Mouse (Mus musculus): Measurements from ENCODE around the gene Gsdma3.
"Not testable (repeated sequence)": the region's sequence is repeated elsewhere in the genome, so short reads cannot be mapped to it uniquely, and the experiment has no call there.

Gene Gsdma3

GRCm38 (mm10) chr11:98597363-98597762, 28.8 kb upstream of the Gsdma3 start:
- DNase-seq: peak in 1 of 2 experiments; percentile 57

- no peak for DNase-seq
These were observed 28.2 kb upstream of the Gsdma3 start, which contains the start of gene Lrrc3c for GRCm38 (mm10) chr11:98597991-98598390. TSS of gene Lrrc3c (plus strand) at chr11:98598291.

GRCm38 (mm10) chr11:98598851-98599290, 27.3 kb upstream of the Gsdma3 start:
- peak; percentile 72 to 77 for DNase-seq

GRCm38 (mm10) chr11:98599291-98599690, 26.9 kb upstream of the Gsdma3 start:
- DNase-seq: peak in 1 of 2 experiments; percentile 63

- DNase-seq: peak in 1 of 2 experiments; percentile 10
These were observed 24.0 kb upstream of the Gsdma3 start for GRCm38 (mm10) chr11:98602090-98602690.

GRCm38 (mm10) chr11:98603953-98604352, 22.2 kb upstream of the Gsdma3 start:
- no peak for DNase-seq

GRCm38 (mm10) chr11:98604911-98605310, 21.2 kb upstream of the Gsdma3 start:
- not testable (repeated sequence) for DNase-seq

- DNase-seq: peak in 1 of 2 experiments; percentile 40
These were observed 19.4 kb upstream of the Gsdma3 start for GRCm38 (mm10) chr11:98606763-98607162.

GRCm38 (mm10) chr11:98620791-98621190, 5.4 kb upstream of the Gsdma3 start:
- no peak for DNase-seq

- not testable (repeated sequence) for DNase-seq
These were observed 2.2 kb upstream of the Gsdma3 start for GRCm38 (mm10) chr11:98623981-98624380.

- DNase-seq: not testable (repeated sequence)
These were observed 1.8 kb upstream of the Gsdma3 start for GRCm38 (mm10) chr11:98624381-98624780.

- DNase-seq: no peak
These were observed 2.5 kb downstream of the Gsdma3 start for GRCm38 (mm10) chr11:98628706-98629105.

GRCm38 (mm10) chr11:98630646-98631045, 4.5 kb downstream of the Gsdma3 start:
- no peak for DNase-seq

- peak in 1 of 2 experiments; percentile 23 for DNase-seq
These were observed 9.3 kb downstream of the Gsdma3 start for GRCm38 (mm10) chr11:98635312-98635970.

GRCm38 (mm10) chr11:98637501-98637900, 11.3 kb downstream of the Gsdma3 start:
- no peak for DNase-seq

- DNase-seq: no peak
These were observed 13.9 kb downstream of the Gsdma3 start for GRCm38 (mm10) chr11:98640091-98640490.

GRCm38 (mm10) chr11:98644757-98645156, 18.6 kb downstream of the Gsdma3 start:
- no peak for DNase-seq

GRCm38 (mm10) chr11:98645946-98646345, 19.8 kb downstream of the Gsdma3 start:
- DNase-seq: no peak

- no peak for DNase-seq
These were observed 20.3 kb downstream of the Gsdma3 start, which contains the start of gene Gsdma2 for GRCm38 (mm10) chr11:98646459-98646858. TSS of gene Gsdma2 (plus strand) at chr11:98646759.

GRCm38 (mm10) chr11:98655076-98655475, 28.9 kb downstream of the Gsdma3 start:
- peak; percentile 28 to 51 for DNase-seq

GRCm38 (mm10) chr11:98660517-98660916, 34.4 kb downstream of the Gsdma3 start:
- peak in 1 of 2 experiments; percentile 41 for DNase-seq

GRCm38 (mm10) chr11:98664091-98664490, 37.9 kb downstream of the Gsdma3 start, which contains the start of gene Gsdma:
TSS of gene Gsdma (plus strand) at chr11:98664351.
- DNase-seq: no peak

GRCm38 (mm10) chr11:98668984-98669383, 42.8 kb downstream of the Gsdma3 start:
- no peak for DNase-seq

GRCm38 (mm10) chr11:98671284-98671815, 45.2 kb downstream of the Gsdma3 start:
- no peak for DNase-seq
